Mouse (Mus musculus) spleen, adult 12 weeks (tissue): ENCODE measurements around the gene Hoxd8.

ENCODE experiments used
- DNase-seq: peaks from one replicate; pipeline ENCODE4 v3.0.0; 2022; ENCODE audit warnings: low spot score

Hoxd8 gene

DNA sequence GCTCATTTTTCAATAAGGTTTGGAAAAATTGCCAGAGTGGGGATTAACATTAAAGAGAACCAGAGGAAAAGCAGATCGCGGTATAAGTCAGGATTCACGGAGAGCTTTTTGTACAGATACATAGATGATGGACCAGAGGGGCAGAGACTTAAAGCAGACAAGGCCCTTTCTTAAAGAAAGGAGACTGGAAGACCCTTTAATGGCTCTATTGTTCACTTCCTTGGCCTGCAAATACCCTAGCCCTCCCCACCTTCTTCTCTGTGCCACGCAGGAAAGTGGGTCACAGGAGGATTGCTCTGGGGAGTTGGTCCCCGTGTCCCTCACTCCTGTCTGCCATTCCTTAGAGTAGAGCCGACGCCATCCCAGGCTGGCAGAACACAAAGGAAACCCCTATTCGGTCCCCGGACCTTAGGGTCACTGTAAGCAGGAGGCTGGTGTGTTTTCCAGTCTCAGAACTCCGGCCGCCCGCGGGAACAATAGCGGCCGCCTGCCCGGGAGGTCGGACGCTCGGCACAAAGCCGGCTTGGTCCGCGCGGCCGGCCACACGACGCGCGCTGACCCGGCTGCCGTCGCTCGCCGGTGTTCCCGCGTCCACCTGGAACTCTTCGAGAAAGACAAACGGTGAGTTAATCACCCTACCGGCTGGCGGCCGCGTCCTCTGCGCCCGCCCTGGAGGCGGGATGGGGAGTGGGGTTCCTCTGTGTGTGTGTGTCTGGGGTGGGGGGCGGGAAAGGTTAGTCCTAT is 48.2 kb downstream of the Hoxd8 start:
- DNase-seq = no peak

DNA sequence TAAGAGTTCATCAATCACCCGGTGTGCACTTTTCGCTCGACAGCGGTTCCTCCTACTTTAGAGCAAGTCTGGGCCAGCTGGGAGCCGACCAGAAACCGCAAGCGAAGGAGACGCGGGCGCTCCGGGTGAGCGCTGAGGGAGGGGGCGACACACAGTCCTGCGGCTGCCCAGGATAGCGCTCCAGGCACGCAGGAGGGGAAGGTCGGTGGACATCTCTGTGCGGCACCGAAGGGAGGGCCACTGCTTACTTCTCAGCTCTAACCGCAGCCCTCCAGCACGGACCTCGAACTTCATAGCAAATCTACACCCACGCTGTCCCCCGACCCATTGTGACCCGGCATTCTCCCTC is 48.7 kb downstream of the Hoxd8 start:
- DNase-seq = no peak

DNA sequence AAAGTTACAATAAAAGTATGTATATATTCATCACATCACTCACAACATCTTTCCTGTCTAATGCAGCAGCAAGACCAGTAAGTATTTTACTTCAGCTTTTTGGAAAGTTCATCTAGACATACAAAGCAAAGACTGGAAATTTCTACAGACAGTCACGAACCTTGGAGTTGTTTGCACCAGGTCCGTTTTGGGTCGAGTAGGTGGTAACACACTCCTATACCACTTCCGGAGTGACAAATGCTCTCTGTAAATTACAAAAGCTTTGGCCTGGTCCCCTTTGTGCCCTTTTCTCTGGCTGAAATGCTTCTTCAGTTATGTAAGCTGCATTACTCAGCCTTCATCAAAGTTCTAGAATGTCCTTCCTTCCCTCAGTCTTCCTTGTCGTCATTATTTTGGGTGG is 49.3 kb downstream of the Hoxd8 start:
- DNase-seq = no peak
